Mouse (Mus musculus): Measurements from ENCODE around the gene Olfr201. TPM values are rescaled to one million over a fixed set of nuclear protein-coding genes. Genes with fewer than 3 reads are reported as not detected.

The Olfr201 gene
- polyA plus RNA-seq, 1 experiment from 2014 or later: not detected

Other genes starting within 250 kb of the Olfr201 start
- not detected in 2 replicates for gene Olfr186, start 242.3 kb downstream of the Olfr201 start, polyA plus RNA-seq (2015; fragmentation: Nextera tagmentation; extraction: Ambion mirVana)
- not detected in 2 replicates for gene Olfr187, start 232.9 kb downstream of the Olfr201 start, polyA plus RNA-seq (2015; fragmentation: Nextera tagmentation; extraction: Ambion mirVana)
- not detected in 2 replicates for gene Olfr190, start 194.6 kb downstream of the Olfr201 start, polyA plus RNA-seq (2015; fragmentation: Nextera tagmentation; extraction: Ambion mirVana)
- gene Olfr191, start 182.8 kb downstream of the Olfr201 start, polyA plus RNA-seq (2015; fragmentation: Nextera tagmentation; extraction: Ambion mirVana): not detected in 2 replicates
- not detected in 2 replicates for gene Olfr193, start 160.8 kb downstream of the Olfr201 start, polyA plus RNA-seq (2015; fragmentation: Nextera tagmentation; extraction: Ambion mirVana)
- not detected in 2 replicates for gene Olfr194, start 151.6 kb downstream of the Olfr201 start, polyA plus RNA-seq (2015; fragmentation: Nextera tagmentation; extraction: Ambion mirVana)
- gene Olfr195, start 125.6 kb downstream of the Olfr201 start, polyA plus RNA-seq (2015; fragmentation: Nextera tagmentation; extraction: Ambion mirVana): not detected in 2 replicates
- not detected in 2 replicates for gene Olfr196, start 102.2 kb downstream of the Olfr201 start, polyA plus RNA-seq (2015; fragmentation: Nextera tagmentation; extraction: Ambion mirVana)
- gene Olfr198, start 69.1 kb downstream of the Olfr201 start, polyA plus RNA-seq (2015; fragmentation: Nextera tagmentation; extraction: Ambion mirVana): not detected in 2 replicates
- gene Olfr199, start 52.9 kb downstream of the Olfr201 start, polyA plus RNA-seq (2015; fragmentation: Nextera tagmentation; extraction: Ambion mirVana): not detected in 2 replicates
- gene Olfr202, start 14.2 kb upstream of the Olfr201 start, polyA plus RNA-seq (2015; fragmentation: Nextera tagmentation; extraction: Ambion mirVana): not detected in 2 replicates
- gene Olfr203, start 26.2 kb upstream of the Olfr201 start, polyA plus RNA-seq (2015; fragmentation: Nextera tagmentation; extraction: Ambion mirVana): not detected in 2 replicates
- gene Olfr204, start 45.6 kb upstream of the Olfr201 start, polyA plus RNA-seq (2015; fragmentation: Nextera tagmentation; extraction: Ambion mirVana): not detected in 2 replicates
- not detected in 2 replicates for gene Olfr205, start 58.5 kb upstream of the Olfr201 start, polyA plus RNA-seq (2015; fragmentation: Nextera tagmentation; extraction: Ambion mirVana)
- gene Olfr206, start 76.6 kb upstream of the Olfr201 start, polyA plus RNA-seq (2015; fragmentation: Nextera tagmentation; extraction: Ambion mirVana): not detected in 2 replicates
- not detected in 2 replicates for gene Olfr209, start 91.4 kb upstream of the Olfr201 start, polyA plus RNA-seq (2015; fragmentation: Nextera tagmentation; extraction: Ambion mirVana)
- not detected in 2 replicates for gene Gabrr3, start 134.7 kb upstream of the Olfr201 start, polyA plus RNA-seq (2015; fragmentation: Nextera tagmentation; extraction: Ambion mirVana)
- gene Riox2, start 199.1 kb upstream of the Olfr201 start, polyA plus RNA-seq (2015; fragmentation: Nextera tagmentation; extraction: Ambion mirVana): 15.4 and 19.9 TPM in 2 replicates